Mouse (Mus musculus) CD4-positive naive resting alpha-beta T cell, adult 57 days (primary cell): ENCODE data around the gene Sun1. TPM values are rescaled to one million over a fixed set of nuclear protein-coding genes. Genes with fewer than 3 reads are reported as not detected.

Experiments
- total RNA-seq: library from RNA; stranded (reverse); gene quantifications from one replicate; pipeline ENCODE4 v1.2.4, GENCODE M21; 2023

The Sun1 gene
- total RNA-seq: 68.1 TPM

GRCm38 (mm10) chr5:139199995-139200769, at the start of gene Sun1:
Sun1 (plus strand) TSS chr5:139200637.

DNA sequence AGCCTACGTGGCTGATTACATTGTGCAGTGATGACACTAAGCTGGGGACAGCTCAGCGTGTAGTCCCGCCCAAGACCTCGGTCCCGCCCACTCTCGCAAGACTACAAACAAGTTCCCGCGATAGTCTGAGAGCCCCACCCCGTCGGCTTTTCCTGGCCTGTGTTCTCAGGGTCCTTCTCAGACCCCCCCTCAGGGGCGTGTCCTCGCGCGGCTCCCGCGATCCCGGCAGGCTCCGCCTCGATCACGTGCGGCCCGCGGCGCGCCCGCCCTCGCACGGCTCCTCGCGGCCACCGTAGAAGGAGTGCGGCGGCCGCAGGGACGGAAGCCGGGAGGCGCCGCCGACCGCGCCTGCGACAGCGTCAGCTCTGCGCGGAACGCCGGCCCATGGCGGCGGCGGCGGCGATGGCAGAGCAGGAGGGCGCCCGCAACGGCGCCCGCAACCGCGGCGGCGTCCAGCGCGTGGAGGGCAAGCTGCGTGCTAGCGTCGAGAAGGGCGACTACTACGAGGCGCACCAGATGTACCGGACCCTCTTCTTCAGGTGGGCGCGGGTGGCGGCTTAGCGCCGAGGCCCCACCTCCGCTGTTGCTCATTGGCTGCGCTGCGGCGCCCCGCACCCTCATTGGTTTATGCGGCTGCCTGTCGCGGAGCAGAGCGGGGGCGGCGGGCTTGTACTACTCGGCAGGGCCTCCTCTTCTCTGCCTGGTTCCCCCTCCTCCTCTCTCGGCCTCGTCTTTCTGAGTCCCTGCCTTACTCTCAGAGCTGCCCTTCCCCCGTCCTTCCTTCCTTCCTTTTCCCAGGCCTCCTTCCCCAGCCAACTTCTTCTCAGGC, 51.9 kb downstream of the Sun1 start, which contains the start of gene Get4:
Get4 (plus strand) TSS at position 244 of the 829 bp plus-strand sequence.

Other genes starting within 250 kb of the Sun1 start
- gene Pdgfa, start 203.3 kb upstream of the Sun1 start, total RNA-seq: not detected
- gene Prkar1b, start 50.6 kb upstream of the Sun1 start, total RNA-seq: 2.5 TPM
- 21.3 TPM for gene Dnaaf5, start 50.4 kb upstream of the Sun1 start, total RNA-seq
- 46.0 TPM for gene Get4, start 51.7 kb downstream of the Sun1 start, total RNA-seq
- 4.5 TPM for gene Adap1, start 125.0 kb downstream of the Sun1 start, total RNA-seq
- 20.9 TPM for gene Cox19, start 150.8 kb downstream of the Sun1 start, total RNA-seq
- not detected for gene Cyp2w1, start 152.0 kb downstream of the Sun1 start, total RNA-seq
- gene Gpr146, start 177.1 kb downstream of the Sun1 start, total RNA-seq: 27.5 TPM
- 0.47 TPM for gene C130050O18Rik, start 204.6 kb downstream of the Sun1 start, total RNA-seq
- gene Gper1, start 222.5 kb downstream of the Sun1 start, total RNA-seq: not detected